Mouse (Mus musculus): Measurements from ENCODE around the gene Gm26657.

Gm26657 gene

DNA sequence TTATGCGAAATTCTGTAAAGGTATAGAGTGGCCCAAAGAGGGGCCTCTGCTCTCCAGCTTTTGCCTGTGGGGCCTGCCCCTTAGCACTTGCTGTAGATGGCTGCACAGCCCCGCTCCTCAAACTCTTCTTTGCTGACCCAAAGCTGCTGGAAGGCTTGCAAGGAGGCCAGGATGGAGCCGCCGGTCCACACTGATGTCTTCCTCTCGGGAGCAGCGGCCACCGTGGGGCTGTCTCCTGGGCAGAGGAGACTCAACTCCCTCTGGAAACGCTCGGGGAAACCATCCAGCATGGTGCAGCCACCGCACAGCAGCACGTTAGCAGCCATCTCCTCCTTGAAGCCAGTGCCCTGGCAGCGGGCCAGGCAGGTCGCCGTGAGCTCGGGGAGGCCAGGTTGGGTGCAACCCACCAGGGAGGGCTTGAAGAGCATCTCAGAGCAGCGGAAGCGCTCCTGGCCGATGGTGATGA lies at the start of gene Gm26657:
Gm26657 (plus strand) TSS at position 51 of the 466 bp plus-strand sequence.
- CTCF ChIA-PET, result interaction anchor here in 3 of 4 experiments (0.5 to 2.3 kb wide), 6 partner anchors 14 to 536 kb away, joined by 3 to 17 read pairs (median 4); no protein-coding TSS in a partner anchor
- POLR2A ChIA-PET, result interaction anchor here in 3 of 4 experiments (0.8 to 1.7 kb wide), 12 partner anchors 12 to 1207 kb away, joined by 3 to 9 read pairs (median 4); partner anchors contain the start of genes Elp1 (in 1 of the 3) and Fam206a (in 1 of the 3)

DNA sequence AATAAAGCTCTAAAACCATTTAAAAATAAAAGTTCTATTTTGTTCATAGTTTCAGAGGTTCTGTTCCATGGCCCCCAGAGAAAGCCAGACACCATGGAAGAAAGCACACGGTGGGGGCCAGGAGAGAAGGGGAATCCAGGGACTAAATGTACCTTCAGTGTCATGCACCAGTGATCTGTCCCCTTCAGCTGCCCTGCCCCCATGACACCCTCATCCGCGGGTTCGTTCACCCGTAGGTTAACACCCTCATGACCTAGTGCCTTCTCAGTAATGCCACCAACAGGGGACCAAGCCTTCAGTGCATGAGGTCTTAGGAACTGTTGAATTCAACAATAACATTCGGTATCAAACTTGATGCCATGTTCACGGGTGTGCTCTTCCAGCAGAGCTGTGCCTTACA lies 43.5 kb upstream of the Gm26657 start:
- POLR2A ChIA-PET, result no interaction called here
- CTCF ChIA-PET, result no interaction called here

GRCm38 (mm10) chr4:56698671-56699070 lies 41.2 kb upstream of the Gm26657 start:
- POLR2A ChIA-PET, result no interaction called here
- CTCF ChIA-PET, result no interaction called here

DNA sequence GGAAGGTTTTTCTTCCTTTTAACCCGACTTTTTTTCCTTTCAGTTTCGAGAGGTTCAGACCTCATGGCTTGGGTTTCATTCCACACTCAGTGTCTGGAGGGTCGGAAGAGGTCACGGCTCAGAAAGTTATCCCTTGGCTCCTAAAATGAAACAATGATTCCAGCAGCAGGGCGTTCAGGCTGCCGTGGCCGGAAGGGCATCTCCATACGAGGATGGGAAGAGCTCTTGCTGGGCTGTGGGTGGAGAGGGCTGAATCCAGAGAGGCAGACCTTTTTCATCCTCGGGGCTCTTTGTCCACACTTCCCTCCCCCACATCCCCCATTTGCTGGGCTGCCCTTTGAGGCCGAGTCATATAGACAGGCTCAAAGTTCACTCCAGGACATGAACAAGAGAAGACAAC lies 37.6 kb upstream of the Gm26657 start:
- CTCF ChIA-PET, result no interaction called here
- POLR2A ChIA-PET, result no interaction called here

DNA sequence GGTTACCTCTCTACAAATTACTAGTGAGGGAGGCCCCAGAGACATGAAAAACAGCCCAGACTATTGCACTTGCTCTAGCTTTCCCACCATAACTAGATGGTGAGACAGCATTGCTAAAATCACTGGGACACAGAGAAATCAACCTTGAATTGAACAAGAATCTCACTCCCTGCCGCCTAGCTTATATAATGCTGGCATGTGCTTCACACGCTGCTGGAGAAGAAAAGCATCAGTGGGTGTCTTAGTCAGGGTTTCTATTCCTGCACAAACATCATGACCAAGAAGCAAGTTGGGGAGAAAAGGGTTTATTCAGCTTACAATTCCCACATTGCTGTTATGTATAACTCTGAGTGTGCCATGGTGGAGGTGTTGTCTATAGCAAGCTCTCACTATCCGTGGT lies 26.7 kb upstream of the Gm26657 start:
- CTCF ChIA-PET, result interaction anchor here in 1 of 4 experiments (1.1 kb wide), 1 partner anchor 12 kb away, joined by 4 read pairs; no protein-coding TSS in a partner anchor
- POLR2A ChIA-PET, result interaction anchor here in 1 of 4 experiments (0.8 kb wide), 1 partner anchor 30 kb away, joined by 3 read pairs; the partner anchor contains the start of gene Actl7a

DNA sequence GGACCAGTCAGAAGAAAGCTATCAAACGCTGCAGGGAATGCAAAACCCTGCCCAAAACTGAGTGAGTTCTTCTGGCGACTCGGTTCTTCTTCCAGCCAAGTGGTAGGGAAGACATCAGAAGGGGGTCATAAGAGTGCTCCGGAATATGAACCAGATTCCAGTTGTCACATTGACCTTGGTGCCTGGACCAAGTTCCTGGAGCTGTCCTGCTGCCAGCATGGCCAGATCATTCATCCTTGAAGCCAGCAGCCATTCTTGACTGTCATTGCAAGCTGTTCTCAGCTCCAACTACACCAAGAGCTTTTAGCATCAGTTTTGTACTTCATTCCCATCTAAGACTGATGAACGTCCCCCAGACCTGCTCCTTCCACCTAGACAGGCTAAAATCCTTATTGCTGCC lies 23.1 kb upstream of the Gm26657 start:
- CTCF ChIA-PET, result interaction anchor here (0.6 to 3.2 kb wide), 5 partner anchors 9 to 103 kb away, joined by 3 to 18 read pairs (median 8); no protein-coding TSS in a partner anchor
- POLR2A ChIA-PET, result interaction anchor here in 1 of 4 experiments (1.2 kb wide), 1 partner anchor 24 kb away, joined by 3 read pairs; no protein-coding TSS in a partner anchor

DNA sequence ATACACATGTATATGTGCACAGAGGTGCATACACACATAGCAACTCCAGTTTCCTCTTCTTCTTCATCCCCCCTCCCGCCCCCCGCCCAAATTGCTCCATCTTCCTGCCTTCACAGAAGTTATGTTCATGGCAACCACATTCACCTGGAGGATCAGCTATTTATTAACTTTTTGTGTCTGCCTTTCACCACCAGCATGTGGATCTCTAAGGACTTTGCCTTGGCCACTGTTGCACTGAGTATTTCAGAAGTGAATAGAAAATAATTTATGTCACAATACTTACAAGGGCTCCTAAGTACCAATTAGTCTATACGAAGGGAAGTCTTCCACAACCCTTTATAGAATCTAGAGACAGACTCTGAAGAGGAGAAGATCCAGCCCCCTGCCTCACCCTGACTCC lies 21.9 kb upstream of the Gm26657 start:
- POLR2A ChIA-PET, result no interaction called here
- CTCF ChIA-PET, result interaction anchor here in 2 of 4 experiments (0.6 to 3.2 kb wide), 2 partner anchors 8 to 616 kb away, joined by 3 to 18 read pairs; no protein-coding TSS in a partner anchor

GRCm38 (mm10) chr4:56718573-56719442 lies 21.1 kb upstream of the Gm26657 start:
- POLR2A ChIA-PET, result interaction anchor here in 1 of 4 experiments (0.6 kb wide), 1 partner anchor 106 kb away, joined by 3 read pairs; no protein-coding TSS in a partner anchor
- CTCF ChIA-PET, result interaction anchor here in 1 of 4 experiments (0.6 kb wide), 1 partner anchor 617 kb away, joined by 3 read pairs; no protein-coding TSS in a partner anchor

DNA sequence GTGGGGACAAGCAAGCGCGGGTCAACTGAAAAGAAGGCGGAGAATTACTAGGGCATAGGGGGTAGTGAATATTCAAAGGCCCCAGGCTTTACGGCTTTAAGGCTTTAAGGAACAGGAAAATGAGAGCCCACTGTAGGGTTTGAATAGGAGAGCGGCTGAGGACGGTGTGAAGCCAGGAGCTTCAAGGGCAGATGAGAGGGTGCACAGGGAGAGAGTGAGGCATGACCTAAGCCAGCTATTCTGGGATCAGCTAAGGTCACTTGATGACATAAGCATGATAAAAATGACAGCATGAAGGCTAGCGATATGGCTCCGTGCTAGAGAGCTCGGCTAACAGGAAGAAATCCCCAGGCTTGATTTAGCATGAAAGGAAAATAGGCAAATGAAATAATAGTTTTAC lies 20.4 kb upstream of the Gm26657 start:
- ChIA-PET CTCF (no interaction called here), POLR2A (interaction anchor here in 1 of 4 experiments (0.6 kb wide), 1 partner anchor 107 kb away, joined by 3 read pairs; no protein-coding TSS in a partner anchor)

DNA sequence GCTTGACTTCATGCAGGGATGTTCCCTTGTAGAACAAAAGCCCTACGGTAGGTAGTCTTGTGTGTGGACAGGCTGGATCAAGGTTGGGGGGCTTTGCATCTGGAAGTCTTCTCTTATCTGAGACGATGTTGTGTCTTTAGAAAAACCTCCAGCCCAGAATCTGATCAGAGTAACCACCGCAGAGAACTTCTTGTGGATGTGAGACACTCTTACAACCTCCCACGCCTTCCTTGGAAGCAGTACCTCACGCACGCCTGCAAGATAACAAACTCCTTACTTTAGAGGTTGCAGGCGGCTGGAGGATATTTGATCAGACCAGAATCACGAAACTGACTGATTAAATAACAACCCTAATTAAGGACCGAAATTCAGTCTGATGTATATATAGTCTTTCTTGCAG lies 19.5 kb upstream of the Gm26657 start:
- POLR2A ChIA-PET, result no interaction called here

GRCm38 (mm10) chr4:56721469-56721868 lies 18.4 kb upstream of the Gm26657 start:
- ChIA-PET CTCF (no interaction called here), POLR2A (no interaction called here)

More for the DNA sequence above, 19.5 kb upstream of the Gm26657 start:
- CTCF ChIA-PET, result no interaction called here

- ChIA-PET CTCF (no interaction called here), POLR2A (no interaction called here)
Measured at GRCm38 (mm10) chr4:56722346-56722745, 17.5 kb upstream of the Gm26657 start.

GRCm38 (mm10) chr4:56723237-56723636 lies 16.6 kb upstream of the Gm26657 start:
- CTCF ChIA-PET, result no interaction called here
- POLR2A ChIA-PET, result no interaction called here

DNA sequence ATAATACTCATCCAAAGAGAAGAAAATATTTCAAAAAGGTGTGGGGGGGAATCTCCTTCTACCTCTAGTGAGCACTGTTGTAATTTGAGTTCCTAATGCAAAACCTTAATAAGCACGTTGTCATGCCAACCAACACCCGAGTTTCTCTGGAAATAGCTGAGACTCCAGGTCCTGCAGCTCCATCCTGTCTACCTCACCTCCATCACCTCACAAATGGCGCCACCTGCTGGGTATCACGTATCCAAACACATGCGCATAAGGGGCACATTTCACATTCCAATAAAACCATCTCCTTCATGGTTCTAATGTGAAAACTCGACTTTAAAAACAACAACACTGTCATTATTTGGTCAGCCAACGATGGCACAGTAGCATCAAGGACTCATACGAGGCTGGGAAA lies 14.0 kb upstream of the Gm26657 start:
- POLR2A ChIA-PET, result interaction anchor here in 3 of 4 experiments (0.6 to 1.6 kb wide), 5 partner anchors 15 to 1195 kb away, joined by 3 to 6 read pairs (median 3); partner anchors contain the start of genes Actl7b (in 2 of the 3), Elp1 (in 1 of the 3), Fam206a (in 1 of the 3) and Gm26657 (in 1 of the 3)
- CTCF ChIA-PET, result interaction anchor here (0.6 to 2.2 kb wide), 33 partner anchors 9 to 1328 kb away, joined by 3 to 18 read pairs (median 4); partner anchors contain the start of genes Actl7a (in 1 of the 4), Actl7b (in 1 of the 4) and Gm26657 (in 1 of the 4)

GRCm38 (mm10) chr4:56740611-56741010 lies 741 bp downstream of the Gm26657 start:
- ChIA-PET POLR2A (interaction anchor here in 3 of 4 experiments (0.6 to 1.7 kb wide), 14 partner anchors 13 to 1040 kb away, joined by 3 to 9 read pairs (median 4); partner anchors contain the start of genes Elp1 (in 1 of the 3) and Fam206a (in 1 of the 3)), CTCF (interaction anchor here in 2 of 4 experiments (0.7 to 2.3 kb wide), 5 partner anchors 15 to 534 kb away, joined by 3 to 17 read pairs (median 4); no protein-coding TSS in a partner anchor)

DNA sequence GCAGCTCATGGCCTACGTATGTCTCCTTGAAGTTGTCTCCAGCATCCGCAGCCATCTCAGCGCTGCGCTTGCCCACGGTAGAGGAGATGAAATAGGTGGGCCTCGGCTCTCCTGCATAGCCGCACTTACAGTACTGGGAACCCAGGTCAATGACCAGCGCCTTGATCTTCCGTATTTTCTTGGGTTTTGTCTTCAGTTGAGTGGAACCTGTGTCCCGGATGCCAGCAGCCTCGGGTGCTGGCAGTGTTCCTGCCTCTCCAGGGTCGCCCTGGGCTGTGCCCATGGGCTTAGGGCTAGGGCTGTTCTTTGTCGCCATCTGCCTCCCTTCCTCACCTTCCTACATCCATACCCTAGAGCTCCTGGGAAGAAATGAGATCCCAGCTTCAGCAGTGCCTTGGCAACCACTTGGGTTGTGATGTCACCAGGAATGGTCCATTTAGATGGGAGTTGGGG lies 1.2 kb downstream of the Gm26657 start, which contains the start of gene Actl7b:
Actl7b (minus strand) TSS at position 403 of the 453 bp plus-strand sequence.
- ChIA-PET CTCF (interaction anchor here in 3 of 4 experiments (0.6 to 2.3 kb wide), 5 partner anchors 15 to 1202 kb away, joined by 3 to 17 read pairs (median 4); no protein-coding TSS in a partner anchor), POLR2A (interaction anchor here in 3 of 4 experiments (0.6 to 1.7 kb wide), 14 partner anchors 13 to 1041 kb away, joined by 3 to 9 read pairs (median 4); partner anchors contain the start of genes Elp1 (in 1 of the 3) and Fam206a (in 1 of the 3))

GRCm38 (mm10) chr4:56742698-56743097 lies 2.8 kb downstream of the Gm26657 start:
- POLR2A ChIA-PET, result interaction anchor here in 1 of 4 experiments (0.8 kb wide), 1 partner anchor 30 kb away, joined by 3 read pairs; no protein-coding TSS in a partner anchor
- CTCF ChIA-PET, result interaction anchor here in 1 of 4 experiments (1.9 kb wide), 1 partner anchor 17 kb away, joined by 5 read pairs; no protein-coding TSS in a partner anchor

- CTCF ChIA-PET, result interaction anchor here in 1 of 4 experiments (1.9 kb wide), 1 partner anchor 18 kb away, joined by 5 read pairs; no protein-coding TSS in a partner anchor
- POLR2A ChIA-PET, result interaction anchor here in 1 of 4 experiments (0.8 kb wide), 1 partner anchor 31 kb away, joined by 3 read pairs; no protein-coding TSS in a partner anchor
Measured at GRCm38 (mm10) chr4:56743363-56744195, 3.7 kb downstream of the Gm26657 start, which contains the start of gene Actl7a. Actl7a (plus strand) TSS chr4:56743413.
